Mouse (Mus musculus) spleen, adult 2 months (tissue): ENCODE results near the gene Cckar. TPM values are rescaled to one million over a fixed set of nuclear protein-coding genes. Genes with fewer than 3 reads are reported as not detected.

Source experiments
- DNase-seq, 2 experiments: peaks; one replicate each; pipeline versions ENCODE4 v3.0.0 to v3.0.0-alpha.2; 2012 to 2021; ENCODE audit warnings: low spot score in 2 of 2, low read depth in 1 of 2
- H3K27ac ChIP-seq: fragments of 200-500 bp; 2 replicates; pipeline ENCODE4 v1.5.1; 2012; ENCODE audit warnings: low read length, inconsistent platforms; ENCODE audit not compliant: insufficient read depth
- H3K27me3 ChIP-seq: fragments of 200-500 bp; 2 replicates; pipeline ENCODE4 v1.6.1; 2012; ENCODE audit warnings: mild to moderate bottlenecking, moderate library complexity, low read length, inconsistent platforms; ENCODE audit not compliant: control insufficient read depth, insufficient read depth
- H3K36me3 ChIP-seq: fragments of 200-500 bp; 2 replicates; pipeline ENCODE4 v1.6.1; 2012; ENCODE audit warnings: mild to moderate bottlenecking, low read length, inconsistent platforms; ENCODE audit not compliant: control insufficient read depth, insufficient read depth
- H3K4me1 ChIP-seq: fragments of 200-500 bp; 2 replicates; pipeline ENCODE4 v1.6.1; 2011; ENCODE audit warnings: inconsistent platforms; ENCODE audit not compliant: control insufficient read depth, insufficient read depth, insufficient read length
- H3K4me3 ChIP-seq: fragments of 200-500 bp; 2 replicates; pipeline ENCODE4 v1.5.1; 2011; ENCODE audit warnings: mild to moderate bottlenecking, inconsistent platforms; ENCODE audit not compliant: insufficient read depth, insufficient read length; ENCODE audit errors: extremely low read depth
- CTCF ChIP-seq: fragments of 200-500 bp; IDR thresholded peaks from 2 replicates; pipeline ENCODE4 v1.5.1; 2011; ENCODE audit warnings: mild to moderate bottlenecking, inconsistent platforms; ENCODE audit not compliant: insufficient read depth, insufficient read length, insufficient replicate concordance; ENCODE audit errors: extremely low read depth
- POLR2A ChIP-seq: fragments of 200-500 bp; IDR thresholded peaks from 2 replicates; pipeline ENCODE4 v1.6.1; 2011; ENCODE audit warnings: low read depth, low read length, inconsistent platforms
- WGBS: fragments of 180-500 bp; shearing (Covaris S2); methylation state at CpG from one replicate; pipeline ENCODE4 v1.1.7; 2018; 5-methylcytosine and 5-hydroxymethylcytosine counted together
- polyA plus RNA-seq: library from polyadenylated mRNA; depleted of rRNA; stranded (reverse); fragments of >200 nt; gene quantifications from 2 replicates; pipeline ENCODE4 v1.2.3, GENCODE M21; 2012; rRNA removed

Cckar gene
- polyA plus RNA-seq, result 5.0 and 6.0 TPM in 2 replicates

DNA sequence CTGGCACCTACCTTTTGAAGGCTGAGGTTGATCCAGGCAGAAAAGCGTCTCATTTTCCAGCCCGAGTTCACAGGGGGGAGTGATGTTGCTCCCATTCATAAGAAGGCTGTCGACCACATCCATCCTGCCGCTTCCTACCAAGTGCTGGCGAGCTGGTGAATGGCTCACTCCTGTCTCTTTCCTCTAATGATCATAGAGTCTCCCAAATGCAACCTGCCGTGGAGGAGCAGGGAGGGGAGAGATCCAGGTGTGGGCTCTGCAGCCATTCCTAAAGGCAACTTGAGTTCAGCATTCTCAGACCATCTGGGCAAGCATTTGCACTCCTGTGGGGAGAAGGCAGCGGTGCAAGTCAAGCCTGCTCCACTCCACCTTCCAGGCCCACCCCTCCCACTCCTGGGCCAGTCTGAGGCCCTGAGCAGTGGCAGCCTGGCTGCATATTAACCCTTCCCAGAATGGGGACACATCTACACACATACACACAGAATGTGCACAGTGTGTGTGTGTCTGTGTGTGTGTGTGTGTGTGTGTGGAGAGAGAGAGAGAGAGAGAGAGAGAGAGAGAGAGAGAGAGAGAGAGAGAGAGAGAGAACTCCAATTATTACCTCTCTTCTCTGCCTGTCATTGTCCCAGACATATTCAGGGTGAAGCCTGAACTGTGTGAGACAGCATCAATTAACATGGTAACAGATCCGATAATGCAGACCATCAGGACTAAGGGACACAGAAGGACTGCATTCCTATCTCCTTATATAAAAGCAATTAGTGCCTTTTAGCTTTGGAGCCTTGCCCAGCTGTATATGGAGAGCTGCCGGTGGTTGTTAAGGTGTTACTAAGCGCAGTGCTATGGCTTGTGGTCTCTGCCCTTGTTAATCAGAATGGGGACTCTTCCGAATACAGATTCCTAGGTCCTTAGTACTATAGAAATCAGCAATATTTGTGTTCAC, at the start of gene Cckar:
TSS of gene Cckar (minus strand) at position 471 of the 943 bp plus-strand sequence.
- H3K27ac ChIP-seq, result no peak within 1 kb of the TSS
- DNase-seq, result no peak
- TF ChIP-seq POLR2A (no peak), CTCF (no peak)
- H3K4me3 ChIP-seq, result no peak within 1 kb of the TSS
- 77% methylated on average over 11 of the region's 11 CpGs for WGBS
- no peaks in the 10 kb centered on the region for H3K27me3 ChIP-seq
- no peaks in the 10 kb centered on the region for H3K4me1 ChIP-seq
- no peaks in the 10 kb centered on the region for H3K36me3 ChIP-seq

DNA sequence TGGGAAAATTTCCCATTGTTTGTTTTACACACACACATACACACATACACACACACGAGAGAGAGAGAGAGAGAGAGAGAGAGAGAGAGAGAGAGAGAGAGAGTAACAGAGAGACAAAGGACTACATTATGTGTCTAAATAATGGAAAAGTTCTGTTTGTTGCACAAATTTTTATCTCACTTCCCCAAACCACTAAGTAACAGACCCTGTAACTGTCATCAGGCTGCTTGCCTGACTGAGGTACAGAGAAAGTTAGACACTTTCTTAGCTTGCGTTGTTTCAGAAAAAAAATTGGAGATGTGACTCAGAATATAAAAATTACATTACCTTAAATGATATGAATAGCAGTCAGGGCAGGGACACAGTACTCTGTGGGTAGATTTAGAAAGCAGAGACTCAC, 36.6 kb upstream of the Cckar start:
- H3K27ac ChIP-seq, result no peak overlapping the region
- no peak overlapping the region for H3K4me3 ChIP-seq
- no peaks in the 10 kb centered on the region for H3K36me3 ChIP-seq
- TF ChIP-seq POLR2A (no peak), CTCF (no peak)
- H3K4me1 ChIP-seq, result no peaks in the 10 kb centered on the region
- no peak for DNase-seq
- 52% methylated on average over 2 of the region's 2 CpGs for WGBS
- H3K27me3 ChIP-seq, result no peaks in the 10 kb centered on the region

DNA sequence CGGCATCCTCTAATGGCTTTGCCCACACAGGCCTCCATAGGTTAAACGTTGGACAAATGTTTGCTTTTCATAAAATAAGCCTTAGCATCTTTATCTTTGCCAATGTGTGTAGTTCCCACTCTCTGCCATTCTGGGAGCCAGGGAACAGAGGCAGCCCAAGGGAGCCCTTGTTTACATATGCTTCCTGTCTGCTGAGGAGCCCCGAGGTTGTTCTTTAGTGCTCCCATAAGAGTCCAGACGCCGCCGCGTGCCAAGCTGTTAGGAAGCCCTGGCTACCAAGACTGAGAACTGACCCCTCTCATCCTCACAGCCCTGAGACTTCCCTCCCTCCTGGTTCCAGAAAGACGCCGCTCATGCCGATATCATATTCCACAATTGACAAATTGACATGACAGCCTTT, 25.4 kb upstream of the Cckar start:
- 66% methylated on average over 10 of the region's 10 CpGs for WGBS
- no peak overlapping the region for H3K4me3 ChIP-seq
- no peak for TF ChIP-seq CTCF

DNA sequence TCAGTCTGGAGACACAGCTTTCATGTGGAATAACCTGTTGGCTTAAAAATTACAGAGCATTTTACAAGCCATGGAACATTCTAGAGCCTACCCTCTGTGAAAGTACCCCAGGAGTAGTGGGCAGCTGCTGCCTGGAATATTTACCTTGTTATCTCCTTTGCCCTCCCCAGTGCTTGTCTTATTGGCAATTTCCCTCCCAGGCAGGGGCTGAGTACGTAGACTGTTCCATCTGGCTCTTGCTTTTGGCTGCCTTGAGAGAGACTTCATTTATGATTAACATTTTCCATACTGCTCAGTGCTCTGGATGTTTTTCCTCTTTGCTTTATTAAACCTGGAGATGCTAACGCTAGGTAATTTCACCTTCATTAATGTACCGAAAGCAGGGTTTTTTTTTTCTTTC, 20.1 kb upstream of the Cckar start:
- H3K4me1 ChIP-seq, result no peaks in the 10 kb centered on the region
- no peaks in the 10 kb centered on the region for H3K36me3 ChIP-seq
- DNase-seq, result no peak
- H3K27ac ChIP-seq, result no peak overlapping the region
- no peak overlapping the region for H3K4me3 ChIP-seq
- TF ChIP-seq CTCF (no peak), POLR2A (no peak)
- H3K27me3 ChIP-seq, result no peaks in the 10 kb centered on the region
- 93% methylated on average over 3 of the region's 3 CpGs for WGBS

More for the DNA sequence above, 25.4 kb upstream of the Cckar start:
- DNase-seq, result no peak
- no peak overlapping the region for H3K27ac ChIP-seq
- H3K27me3 ChIP-seq, result no peaks in the 10 kb centered on the region
- no peaks in the 10 kb centered on the region for H3K36me3 ChIP-seq
- no peaks in the 10 kb centered on the region for H3K4me1 ChIP-seq

DNA sequence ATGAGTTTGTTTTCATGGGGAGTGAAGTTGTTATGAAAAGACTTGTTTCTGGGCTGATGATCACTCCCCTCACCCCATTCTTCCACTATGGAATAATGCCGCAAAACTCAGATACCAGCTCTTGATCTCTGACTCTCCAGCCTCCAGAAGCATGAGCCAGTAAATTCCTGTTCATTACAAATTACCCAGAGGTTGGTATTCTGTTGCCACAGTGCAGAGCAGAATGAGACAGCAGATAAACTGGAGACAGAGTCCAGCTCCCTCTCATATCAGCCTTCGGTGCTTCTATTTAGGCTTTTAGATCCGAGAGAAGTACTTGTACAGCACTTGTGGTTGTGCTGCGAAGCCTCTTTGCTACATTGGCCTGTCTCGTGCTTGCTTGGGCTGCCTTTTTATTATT, 18.5 kb upstream of the Cckar start:
- no peak overlapping the region for H3K4me3 ChIP-seq
- no peak overlapping the region for H3K27ac ChIP-seq
- no peaks in the 10 kb centered on the region for H3K36me3 ChIP-seq
- no peak for TF ChIP-seq CTCF
- TF ChIP-seq POLR2A, result no peak
- DNase-seq, result no peak
- no peaks in the 10 kb centered on the region for H3K27me3 ChIP-seq
- no peaks in the 10 kb centered on the region for H3K4me1 ChIP-seq
- 89% methylated on average over 5 of the region's 5 CpGs for WGBS

DNA sequence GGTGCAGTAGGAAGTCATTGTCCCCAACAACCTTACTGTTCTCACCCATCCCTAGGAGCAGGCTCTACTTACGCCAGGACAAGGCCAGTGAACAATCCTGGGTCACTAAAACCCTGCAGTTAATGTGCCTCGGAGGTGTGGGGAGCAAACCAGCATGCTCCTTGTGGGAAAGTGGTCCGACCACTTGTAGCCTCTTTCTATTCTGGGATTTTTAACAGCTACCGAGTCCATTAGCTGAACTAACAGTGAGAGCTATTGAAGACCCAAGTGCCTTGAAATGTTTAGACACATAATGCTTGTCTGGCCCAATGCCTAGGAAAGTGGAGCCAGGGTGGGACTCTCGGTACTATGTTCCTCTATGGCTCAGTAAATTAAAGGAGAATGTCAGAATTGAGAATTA, 9.0 kb upstream of the Cckar start:
- H3K4me1 ChIP-seq, result no peaks in the 10 kb centered on the region
- no peak overlapping the region for H3K4me3 ChIP-seq
- H3K36me3 ChIP-seq, result no peaks in the 10 kb centered on the region
- TF ChIP-seq CTCF (no peak), POLR2A (no peak)
- whole genome bisulfite sequencing, result 80% methylated on average over 5 of the region's 5 CpGs
- no peak for DNase-seq
- no peaks in the 10 kb centered on the region for H3K27me3 ChIP-seq
- H3K27ac ChIP-seq, result no peak overlapping the region

DNA sequence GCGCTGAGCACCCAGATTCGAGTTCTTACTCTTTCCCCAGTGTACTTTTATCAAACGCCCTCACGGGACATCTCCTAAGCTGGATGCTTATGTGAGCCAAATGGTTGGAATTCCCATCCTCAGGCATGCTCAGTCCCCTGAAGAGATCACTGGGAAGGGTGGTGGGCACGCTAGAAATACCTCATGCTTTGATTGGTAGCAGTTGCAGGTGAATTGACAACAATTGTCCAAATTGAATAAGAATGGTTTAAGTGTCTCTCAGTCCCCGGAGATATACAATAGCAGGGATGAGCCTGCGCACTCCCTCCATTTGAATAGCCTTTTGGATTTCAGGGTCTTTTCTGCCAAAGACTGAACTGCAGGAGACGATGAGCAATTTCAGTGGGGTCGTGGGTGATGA, 3.8 kb upstream of the Cckar start:
- H3K27me3 ChIP-seq, result no peaks in the 10 kb centered on the region
- no peak for DNase-seq
- no peaks in the 10 kb centered on the region for H3K4me1 ChIP-seq
- WGBS, result 73% methylated on average over 9 of the region's 9 CpGs
- H3K4me3 ChIP-seq, result no peak overlapping the region
- H3K36me3 ChIP-seq, result no peaks in the 10 kb centered on the region
- TF ChIP-seq CTCF (no peak), POLR2A (no peak)
- H3K27ac ChIP-seq, result no peak overlapping the region
